Mouse (Mus musculus) lung, postnatal 14 days (tissue): ENCODE results near the gene 1700031F05Rik.
"Not testable (repeated sequence)": the region's sequence is repeated elsewhere in the genome, so short reads cannot be mapped to it uniquely, and the experiment has no call there.

Source experiments
- DNase-seq: peaks from one replicate; pipeline ENCODE4 v3.0.0; 2021

1700031F05Rik gene

DNA sequence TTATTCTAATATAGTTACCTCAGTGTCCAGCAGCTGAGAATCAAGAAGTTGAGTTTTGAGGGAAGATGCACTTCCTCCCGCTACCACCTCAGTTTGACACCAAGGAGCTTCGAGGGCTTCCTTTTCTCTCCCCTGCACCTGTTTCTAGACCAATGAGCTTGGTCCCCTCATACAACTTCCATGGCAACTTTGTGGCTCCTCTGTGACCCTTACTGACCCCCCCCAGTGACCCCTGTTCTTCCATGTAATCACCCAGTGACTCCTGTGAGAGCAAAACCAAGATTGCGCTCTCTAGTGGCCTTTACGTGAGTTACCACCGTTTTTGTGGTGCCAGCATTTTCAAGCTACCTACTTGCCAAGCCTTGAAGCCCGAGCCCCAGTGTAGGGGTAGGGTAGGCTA, at the start of gene 1700031F05Rik:
Gene 1700031F05Rik (minus strand): TSS at position 101 of the 400 bp plus-strand sequence.
- DNase-seq = no peak

DNA sequence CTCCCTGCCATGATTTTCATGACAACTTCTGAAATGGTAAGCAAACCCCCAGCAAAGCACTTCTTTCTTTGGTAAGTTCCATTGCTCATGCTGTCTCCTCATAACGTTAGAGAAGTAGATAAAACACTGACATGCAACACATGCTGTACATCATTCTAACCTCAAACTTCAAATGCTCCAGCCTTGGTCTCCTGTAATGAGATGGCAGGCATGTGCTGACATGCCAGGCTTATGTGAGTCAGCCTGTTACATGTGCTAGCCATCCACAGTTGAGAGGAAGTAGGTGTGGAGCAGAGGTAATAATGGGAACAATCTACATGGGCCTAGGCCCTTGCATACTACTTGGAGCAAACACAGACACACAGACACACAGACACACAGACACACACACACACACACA, 47.1 kb upstream of the 1700031F05Rik start:
- DNase-seq = not testable (repeated sequence)

DNA sequence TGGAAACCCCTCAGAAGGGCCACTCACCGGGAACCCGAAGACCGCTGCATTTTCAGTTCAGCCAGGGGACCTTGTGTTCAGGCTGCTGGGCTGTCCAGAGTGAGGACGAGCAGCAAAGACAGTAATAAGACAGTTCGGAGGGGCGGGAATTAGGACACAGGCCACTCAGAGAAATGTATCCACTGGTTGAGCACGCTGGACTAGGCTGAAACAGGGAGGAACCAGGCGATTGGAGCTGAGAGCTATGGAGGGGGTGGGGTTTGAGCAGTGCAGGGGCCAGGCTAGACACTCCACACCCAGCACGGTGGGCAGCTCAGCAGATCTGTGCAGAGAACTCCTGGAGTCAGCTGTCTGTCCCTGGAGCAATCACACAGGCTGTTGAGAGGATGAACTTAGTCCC, 40.8 kb upstream of the 1700031F05Rik start, which contains the start of the genes Dmrtc1a and 1700011M02Rik:
Gene Dmrtc1a (minus strand): TSS at position 101 of the 400 bp plus-strand sequence.
Gene 1700011M02Rik (plus strand): TSS at position 319 of the 400 bp plus-strand sequence.
- not testable (repeated sequence) for DNase-seq

DNA sequence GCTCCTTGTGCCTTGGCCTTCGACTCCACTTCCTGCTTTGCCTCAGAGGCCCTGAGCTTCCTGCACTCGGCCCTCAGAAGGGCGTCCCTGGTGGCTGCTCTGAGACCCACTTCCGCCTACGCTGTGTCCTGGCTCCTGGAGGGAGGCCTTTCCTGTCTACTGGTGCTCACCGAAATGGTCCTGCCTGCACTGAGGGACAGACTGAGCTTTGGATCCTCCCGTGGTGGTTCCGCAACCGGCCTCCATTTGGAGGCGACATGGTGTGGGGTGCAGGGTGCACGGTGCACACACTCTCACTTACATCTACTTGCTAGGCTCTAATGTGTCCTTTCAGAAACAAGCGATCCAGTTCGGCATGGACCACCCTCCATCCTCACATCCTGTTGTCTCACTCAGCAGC, 13.3 kb downstream of the 1700031F05Rik start, which contains the start of gene Dmrtc1c2:
Gene Dmrtc1c2 (minus strand): TSS at position 101 of the 400 bp plus-strand sequence.
- DNase-seq = not testable (repeated sequence)

DNA sequence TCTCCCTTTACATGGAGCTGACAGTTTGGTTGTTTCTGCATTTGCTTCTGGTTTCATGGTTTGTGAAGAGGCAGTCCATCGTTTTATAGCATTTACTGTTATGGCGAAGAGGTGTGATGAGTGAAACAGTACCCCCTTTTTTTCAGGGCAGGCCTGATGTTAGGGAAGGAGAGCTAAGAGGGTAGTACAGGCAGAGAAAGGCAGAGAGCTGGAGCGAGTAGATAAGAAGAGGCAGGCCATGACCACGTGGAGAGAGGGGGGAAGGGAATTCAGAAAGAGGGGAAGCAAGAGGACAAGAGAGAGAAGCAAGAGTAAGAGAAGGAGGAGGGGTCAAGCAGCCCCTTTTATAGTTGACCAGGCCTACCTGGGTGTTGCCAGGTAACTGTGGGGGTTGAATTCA, 55.5 kb downstream of the 1700031F05Rik start:
- no peak for DNase-seq
